Mouse (Mus musculus) spleen, adult 2 months (tissue): ENCODE measurements around the gene Lrrc29.

Experiments
- CTCF ChIP-seq: fragments of 200-500 bp; IDR thresholded peaks from 2 replicates; pipeline ENCODE4 v1.5.1; 2011; ENCODE audit warnings: mild to moderate bottlenecking, inconsistent platforms; ENCODE audit not compliant: insufficient read depth, insufficient read length, insufficient replicate concordance; ENCODE audit errors: extremely low read depth
- POLR2A ChIP-seq: fragments of 200-500 bp; IDR thresholded peaks from 2 replicates; pipeline ENCODE4 v1.6.1; 2011; ENCODE audit warnings: low read depth, low read length, inconsistent platforms

GRCm38 (mm10) chr8:105281821-105282220, 44.3 kb downstream of the Lrrc29 start:
- TF ChIP-seq POLR2A (no peak), CTCF (no peak)
